Mouse (Mus musculus): ENCODE measurements around the gene Grap.
A peak's percentile ranks its signal among the peaks of the same experiment; 100 is the strongest.
"Not testable (repeated sequence)": the region's sequence is repeated elsewhere in the genome, so short reads cannot be mapped to it uniquely, and the experiment has no call there.

Gene Grap

DNA sequence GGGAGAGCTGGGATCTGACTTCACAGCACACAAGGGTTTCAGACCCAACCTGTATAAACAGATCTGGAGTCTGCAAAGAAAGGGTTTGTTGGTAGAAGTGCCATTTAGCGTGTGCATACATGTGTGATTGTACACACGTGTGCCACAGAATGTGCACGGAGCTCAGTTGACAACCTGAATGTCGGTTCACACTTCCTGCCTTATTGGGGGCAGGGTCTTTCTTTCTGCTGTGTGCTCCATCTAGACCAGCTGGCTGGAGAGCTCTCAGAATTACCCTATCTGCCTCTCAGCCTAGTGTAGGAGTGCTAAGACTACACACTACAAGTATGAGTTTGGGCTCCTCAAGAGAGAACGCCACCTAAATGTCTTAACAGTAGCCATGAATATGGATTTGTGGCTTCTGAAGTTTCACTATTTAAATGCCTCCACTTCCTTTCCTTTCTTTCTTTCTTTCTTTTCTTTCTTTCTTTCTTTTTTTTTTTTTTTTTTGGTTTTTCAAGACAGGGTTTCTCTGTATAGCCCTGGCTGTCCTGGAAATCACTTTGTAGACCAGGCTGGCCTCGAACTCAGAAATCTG is 13.4 kb upstream of the Grap start:
- no peak for DNase-seq

DNA sequence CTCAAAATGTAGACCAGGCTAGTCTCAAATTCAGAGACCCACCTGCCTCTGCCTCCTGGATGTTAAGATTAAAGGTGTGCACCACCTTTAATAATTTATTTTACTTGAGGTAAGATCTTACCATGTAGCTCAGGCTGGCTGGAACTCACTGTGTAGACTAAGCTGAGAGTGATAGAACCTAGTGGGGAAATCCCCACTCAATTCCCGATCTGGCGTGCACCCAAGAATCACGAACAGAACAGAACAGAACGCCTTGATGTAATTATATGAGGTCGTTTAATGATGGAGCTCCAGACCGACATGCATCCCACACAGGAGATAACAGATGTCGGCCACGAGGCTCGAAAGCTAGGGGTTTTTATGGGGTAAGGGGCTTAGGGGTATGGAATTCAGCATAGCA is 12.5 kb upstream of the Grap start:
- not testable (repeated sequence) for DNase-seq

DNA sequence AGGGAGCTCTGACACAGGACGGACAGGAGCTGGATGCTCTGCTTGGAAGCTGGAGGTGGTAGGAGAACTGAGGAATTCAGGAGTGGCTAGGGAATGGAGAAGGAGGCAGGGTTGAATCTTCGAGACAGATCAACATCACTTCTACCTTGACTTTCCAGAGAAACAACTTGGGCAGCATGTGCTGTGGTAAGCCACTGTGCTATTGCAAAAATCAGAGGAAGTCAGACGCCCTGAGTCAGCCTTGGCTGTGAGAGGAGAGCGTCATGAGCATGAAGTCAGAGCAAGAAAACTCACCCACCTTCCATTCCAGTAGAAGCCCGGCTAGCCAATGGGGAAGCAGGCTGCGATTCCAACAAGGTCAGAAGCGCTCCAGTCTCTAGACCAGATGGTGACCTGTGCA is 11.0 kb upstream of the Grap start:
- DNase-seq, result no peak

DNA sequence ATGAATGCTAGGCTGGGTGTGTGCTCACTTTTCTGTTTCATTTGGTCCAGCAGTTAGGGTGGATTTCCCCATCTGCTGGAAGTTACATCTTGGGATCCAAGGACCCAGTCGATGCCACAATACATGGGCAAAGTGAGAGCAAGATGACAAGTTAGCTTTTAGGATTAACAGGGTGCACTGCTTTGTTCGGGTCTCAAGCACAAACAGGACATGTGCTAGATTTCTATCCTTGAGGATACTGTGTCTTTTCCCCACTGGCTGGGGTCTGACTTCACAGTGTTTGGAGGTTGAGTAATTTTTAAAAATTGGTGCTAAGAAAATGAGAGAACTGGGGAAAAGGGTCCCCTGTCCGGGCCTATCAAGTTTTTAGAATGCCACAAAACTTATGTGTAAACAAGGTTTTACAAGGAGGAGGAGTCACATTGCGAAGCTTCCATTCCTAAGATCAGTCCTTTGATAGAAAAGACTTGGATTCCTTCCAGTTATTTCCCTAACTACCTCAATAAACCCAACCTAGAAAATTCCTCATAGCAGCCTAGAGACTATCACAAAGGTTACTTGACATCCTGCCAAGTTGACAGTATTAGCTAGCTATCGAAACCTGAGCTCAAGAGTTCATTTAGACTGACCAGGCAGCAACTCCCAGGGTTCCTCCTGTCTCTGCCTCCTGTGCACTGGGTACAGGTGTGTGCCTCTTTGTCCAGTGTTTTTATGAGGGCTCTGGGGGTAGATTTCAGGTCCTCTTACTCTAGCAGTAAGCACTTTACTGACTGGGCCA is 9.7 kb upstream of the Grap start:
- DNase-seq, result no peak

DNA sequence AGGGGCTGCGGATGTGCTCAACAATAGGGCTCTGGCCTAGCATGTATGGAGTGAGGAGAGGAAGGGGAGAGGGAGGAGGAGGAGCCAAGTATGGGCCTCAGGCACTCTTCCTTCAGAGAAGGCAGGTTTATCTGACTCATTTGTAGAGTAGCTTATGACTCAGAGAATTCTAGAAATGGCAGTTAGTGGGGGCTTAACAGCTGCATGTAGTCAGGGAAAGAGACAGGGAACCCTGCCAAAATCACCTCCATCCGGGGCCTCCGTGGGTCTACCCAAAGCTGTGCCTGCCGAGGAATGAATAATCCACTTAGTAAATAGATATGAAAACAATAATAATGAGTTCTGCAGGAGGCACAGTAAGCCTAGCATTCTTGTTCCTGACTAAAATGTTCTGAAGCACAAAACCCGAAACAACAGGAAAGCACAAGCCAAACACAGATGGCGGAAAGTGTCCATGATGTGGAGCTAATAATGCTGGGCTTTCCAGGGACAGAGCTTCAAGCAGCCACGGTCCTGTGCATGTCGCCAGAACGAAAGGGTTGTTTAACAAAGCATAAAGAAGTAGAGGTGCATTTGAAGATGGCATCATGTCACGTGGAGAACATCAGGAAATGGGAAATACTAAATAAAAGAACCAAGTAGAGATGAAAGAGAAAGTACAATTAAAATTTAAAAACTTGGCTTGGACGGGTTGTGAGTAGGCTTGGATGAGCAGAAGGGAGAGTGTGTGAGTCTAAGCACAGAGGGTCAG is 8.3 kb upstream of the Grap start:
- no peak for DNase-seq

DNA sequence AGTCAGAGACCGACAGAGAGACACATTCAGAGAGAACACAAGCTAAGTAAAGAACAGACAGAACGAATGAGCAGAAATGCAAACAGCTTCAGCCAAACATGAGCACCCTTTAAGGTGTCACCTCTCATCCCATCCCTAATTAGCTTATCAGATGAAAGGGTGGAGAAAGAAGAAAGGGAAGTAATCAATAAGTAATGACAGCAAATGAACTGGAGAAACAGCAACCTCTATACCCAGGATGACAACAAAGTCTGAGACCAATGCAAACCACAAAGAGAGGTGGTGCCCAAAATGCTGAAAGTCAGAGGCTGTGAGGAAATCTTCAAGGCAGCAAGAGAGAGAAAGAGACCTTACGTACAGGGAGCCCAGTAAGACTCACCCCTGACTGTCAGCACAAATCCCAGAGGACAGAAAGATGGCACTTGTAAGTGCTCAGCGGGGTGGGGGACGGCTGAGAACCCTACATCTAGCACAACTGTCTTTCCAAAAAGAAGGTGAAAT is 7.7 kb upstream of the Grap start:
- no peak for DNase-seq

DNA sequence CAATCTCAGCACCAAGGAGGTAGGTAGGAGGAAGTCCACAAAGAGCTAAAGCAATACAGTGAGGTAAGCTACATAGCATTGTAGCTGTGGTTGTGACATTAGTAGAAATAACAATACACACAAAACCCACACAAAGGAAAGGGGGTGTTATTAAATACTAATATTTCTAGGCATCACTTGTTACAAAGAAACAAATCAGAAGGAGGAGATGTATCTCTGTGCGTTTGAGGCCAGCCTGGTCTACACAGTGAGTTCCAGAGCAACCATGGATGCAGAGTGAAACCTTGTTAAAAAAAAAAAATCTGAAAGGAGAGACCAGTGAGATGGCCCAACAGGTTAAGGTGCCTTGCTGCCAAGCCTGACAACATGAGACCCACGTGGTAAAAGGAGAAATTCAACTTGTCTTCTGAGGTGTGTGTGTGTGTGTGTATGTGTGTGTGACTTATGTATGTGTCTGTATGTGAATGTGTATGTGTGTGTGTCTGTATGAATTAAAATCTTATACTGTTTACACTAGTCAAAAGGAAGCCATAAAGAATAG is 6.5 kb upstream of the Grap start:
- DNase-seq, result no peak

DNA sequence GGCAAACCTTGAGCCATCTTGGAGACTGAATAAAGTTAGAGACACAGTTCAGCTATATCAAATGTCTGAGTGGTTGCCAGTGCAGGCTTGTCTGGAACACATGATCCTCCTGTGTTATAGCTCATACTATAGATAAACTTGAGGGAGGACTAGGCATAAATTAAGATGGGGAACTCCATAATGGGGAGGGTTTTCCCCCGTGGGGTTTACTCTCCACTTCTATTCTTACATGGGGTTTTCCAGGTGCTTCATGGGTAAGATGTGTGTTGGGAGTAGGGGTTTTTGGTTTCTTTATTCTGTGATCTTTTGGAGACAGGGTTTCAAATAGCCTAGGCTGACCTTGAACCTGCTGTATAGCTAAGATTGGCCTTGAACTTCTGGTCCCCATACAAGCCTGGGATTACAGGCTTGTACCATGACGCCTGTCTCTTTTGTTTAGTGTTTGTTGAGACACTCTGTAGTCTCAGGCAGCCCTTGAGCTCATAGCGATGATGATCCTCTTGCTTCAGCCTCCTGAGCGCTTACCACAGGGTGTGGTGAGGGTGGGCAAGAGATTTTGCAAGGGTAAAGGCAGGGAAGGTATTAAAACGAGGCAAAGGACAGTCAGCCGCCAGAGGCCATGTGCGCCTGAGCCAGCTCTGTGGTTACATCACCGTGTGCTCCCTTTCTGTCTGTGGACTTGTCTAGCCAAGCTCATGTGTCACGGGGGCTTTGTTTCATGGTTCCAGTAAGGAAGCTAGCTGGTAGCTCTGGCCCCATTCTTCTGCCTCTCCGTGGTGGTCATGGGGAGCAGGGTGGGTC is 5.8 kb upstream of the Grap start:
- no peak for DNase-seq

DNA sequence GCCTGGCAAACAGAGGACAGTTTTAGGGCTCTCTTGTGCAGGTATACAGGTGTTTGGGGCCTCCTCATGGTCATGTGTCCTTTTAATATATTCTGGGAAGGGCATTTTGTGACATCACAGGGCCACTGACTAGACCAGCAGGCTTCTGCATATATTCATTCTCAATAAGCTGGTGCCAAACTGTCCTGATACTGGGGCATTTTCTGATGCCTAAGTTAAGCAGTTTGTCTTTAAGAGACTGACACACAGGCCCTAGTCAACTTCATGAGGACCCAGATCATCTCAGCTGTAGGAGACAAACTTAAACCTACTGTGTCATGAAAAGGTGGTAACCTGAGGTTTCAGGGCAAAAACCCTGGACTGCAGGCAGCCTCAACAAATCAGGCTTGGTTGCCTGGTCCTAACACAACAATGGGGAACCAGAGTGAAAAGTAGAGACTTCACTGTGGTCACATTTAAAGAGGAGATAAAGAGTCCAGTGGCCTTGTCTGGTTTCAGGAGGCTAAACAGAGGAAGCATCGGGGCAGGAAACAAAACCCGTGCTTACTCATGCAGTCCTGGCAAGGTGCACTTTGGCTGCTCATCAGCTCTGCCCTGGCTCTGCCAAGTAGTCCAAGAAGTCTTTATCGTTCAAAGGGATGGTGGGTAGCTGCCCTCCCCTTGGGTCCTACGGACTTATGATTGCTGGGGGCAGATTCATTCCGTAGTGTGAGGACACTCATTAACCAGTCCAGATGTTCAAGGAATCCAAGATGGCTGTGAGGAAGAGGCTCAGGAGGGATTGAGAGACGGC is 4.9 kb upstream of the Grap start:
- peak; percentile 50 to 67 for DNase-seq

DNA sequence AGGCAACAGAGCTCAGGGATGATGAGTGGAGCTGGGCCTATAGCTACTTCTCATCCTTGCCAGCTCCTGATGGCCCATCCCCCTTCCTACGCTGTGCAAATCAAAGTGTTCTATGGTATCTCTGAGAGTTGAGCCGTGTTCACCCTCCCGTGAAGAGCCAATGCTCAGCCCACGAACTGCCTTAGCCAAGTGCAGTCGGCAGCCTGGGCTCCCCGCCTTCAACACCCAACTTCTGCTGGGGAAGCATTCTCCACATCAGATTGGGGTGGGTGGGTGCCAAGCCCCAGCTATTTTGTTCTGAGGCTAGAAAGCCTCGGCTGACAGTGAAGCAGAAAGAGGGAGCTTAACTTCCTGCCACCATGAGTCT is 4.3 kb upstream of the Grap start:
- DNase-seq, result no peak

DNA sequence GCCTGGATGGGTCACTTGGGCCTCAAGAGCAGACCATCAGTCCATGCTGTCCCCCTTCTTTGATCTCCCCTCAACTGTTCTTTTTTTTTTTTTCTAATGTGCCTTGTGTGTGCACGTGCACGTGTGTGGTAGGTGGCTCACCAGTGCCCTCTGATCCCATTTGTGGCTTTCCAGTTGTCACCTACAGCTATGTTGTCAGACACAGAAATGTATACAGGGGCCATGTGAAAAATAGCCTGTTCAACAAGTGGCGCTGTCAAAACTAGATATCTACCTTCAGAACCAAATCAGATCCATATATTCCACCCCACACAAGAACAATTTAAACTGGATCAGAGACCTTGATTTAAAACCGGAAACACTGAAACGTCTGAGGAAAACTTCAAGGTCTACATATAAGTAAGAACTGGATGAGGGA is 3.9 kb upstream of the Grap start:
- DNase-seq, result no peak

DNA sequence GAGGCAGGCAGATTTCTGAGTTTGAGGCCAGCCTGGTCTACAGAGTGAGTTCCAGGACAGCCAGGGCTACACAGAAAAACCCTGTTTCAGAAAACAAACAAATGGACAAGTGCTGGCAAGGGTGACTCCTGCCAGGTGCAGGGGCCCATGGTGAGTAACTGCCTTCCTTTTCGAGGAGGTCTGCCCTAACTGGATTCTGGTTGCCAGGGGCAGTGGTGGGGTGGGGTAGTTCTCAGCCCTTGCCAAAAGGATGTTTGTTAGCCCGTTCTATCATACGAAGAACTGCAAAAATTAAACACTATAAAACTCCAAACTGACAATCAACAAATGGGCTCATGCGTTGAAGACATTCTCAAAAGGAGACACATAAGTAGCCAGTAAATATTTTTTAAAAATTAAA is 3.4 kb upstream of the Grap start:
- no peak for DNase-seq

DNA sequence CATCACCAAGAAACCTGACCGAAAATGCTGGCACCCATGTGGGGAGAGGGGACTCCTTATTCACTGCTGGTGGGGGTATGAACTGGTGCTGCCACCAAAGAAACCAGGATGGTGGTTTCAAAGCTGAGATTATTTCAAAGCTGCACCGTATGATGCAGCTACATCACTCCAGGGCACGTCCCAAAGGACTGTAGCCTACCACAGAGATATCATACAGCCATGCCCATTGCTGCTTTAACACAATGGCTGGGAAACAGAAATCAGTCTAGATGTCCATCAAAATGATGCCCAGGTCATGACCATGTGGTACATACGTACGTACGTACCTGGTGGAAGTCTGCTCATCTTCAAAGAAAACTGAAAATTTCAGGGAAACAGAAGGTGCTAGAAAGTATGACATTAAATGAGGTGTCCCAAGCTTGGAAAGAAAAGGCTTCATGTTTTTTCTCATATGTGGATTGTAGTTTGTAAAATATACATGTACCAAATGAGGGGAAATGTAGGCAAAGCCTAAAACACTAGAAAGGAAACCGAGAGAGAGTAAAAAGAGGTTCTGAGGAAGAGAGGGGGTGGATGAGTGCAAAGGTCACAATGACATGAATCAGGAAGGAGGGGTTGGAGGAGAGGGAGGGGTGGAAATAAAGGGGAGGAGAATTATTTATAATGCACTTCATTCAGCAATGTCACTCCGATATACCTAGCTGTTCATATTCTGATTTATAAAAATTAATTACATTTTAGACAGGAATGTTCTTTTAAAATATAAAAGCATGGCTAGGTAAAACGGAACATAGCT is 2.4 kb upstream of the Grap start:
- no peak for DNase-seq

DNA sequence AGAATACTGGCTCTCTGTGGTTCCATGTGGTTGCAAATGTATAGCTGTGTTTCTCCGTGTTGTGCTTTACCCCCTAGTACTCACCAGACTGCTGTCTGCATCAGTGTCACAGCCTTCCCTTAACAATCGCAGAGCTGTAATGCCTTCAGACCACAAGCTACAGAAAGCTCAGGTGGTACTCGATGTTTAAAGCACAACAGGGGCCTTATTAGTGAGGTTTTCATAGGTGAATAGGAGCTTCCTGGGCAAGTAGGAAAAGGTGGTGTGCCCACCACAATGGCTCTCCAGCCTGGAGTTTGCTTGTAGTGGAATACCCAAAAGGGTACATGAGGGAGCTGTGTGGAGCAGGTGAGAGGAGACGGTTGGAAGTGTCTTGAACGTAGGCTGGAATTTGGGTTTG is 849 bp upstream of the Grap start:
- DNase-seq, result no peak

DNA sequence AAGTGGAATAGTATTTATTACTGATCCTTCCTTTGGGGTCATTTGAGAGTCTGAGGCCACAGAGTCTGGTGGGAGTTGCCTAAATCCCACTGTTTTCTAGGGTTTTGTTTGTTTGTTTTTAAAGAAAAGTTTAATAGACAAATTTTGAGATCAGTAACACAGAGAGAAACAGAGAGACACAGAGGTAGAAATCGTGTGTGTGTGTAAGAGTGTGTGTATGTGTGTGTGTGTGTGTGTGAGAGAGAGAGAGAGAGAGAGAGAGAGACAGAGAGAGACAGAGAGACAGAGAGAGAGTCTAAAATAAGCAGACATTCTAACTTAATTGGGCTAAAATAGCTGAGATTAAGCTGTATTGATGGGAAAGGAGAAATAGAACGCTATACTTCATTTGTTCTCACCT is 503 bp downstream of the Grap start:
- no peak for DNase-seq

DNA sequence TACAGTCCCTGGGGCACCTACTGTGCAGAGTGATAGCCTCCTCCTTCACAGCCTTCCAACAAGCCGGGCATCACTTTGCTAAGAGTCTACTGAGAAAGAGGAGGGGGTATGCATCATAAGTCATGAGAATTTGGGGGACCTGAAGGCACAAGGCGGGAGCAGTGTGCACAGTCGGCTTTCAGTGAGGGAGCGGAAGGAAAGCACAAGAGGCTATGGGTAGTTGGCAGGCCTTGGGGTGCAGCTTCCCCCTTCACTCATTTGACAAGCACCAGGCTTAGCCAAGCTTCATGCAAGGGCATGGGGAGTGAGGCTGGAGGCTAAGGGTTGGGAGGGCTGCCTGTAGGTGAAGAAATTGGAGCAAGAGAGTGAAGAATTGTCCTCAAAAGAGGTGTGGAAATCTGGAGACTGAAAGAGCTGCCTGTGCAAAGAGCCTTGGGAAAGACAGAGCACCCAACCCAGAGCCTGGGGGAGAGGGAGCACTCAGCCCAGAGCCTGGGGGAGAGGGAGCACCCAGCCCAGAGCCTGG is 1.8 kb downstream of the Grap start:
- no peak for DNase-seq

DNA sequence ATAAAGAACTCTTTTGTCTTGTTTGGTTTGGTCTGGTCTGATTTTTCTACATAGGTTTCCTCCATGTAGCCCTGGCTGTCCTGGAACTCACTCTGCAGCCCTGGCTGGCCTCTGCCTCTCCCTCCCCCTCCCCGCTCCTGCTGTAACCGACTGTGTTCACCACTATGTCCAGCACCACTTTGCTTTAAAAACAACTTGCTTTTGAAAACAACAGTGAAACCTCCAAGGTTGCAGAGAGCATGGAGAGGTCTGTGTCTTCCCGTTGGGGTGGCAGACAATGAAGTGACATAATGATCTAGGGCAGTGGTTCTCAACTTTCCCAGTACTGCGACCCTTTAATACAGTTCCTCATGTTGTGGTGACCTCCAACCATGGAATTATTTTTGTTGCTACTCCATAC is 2.6 kb downstream of the Grap start:
- DNase-seq, result no peak

DNA sequence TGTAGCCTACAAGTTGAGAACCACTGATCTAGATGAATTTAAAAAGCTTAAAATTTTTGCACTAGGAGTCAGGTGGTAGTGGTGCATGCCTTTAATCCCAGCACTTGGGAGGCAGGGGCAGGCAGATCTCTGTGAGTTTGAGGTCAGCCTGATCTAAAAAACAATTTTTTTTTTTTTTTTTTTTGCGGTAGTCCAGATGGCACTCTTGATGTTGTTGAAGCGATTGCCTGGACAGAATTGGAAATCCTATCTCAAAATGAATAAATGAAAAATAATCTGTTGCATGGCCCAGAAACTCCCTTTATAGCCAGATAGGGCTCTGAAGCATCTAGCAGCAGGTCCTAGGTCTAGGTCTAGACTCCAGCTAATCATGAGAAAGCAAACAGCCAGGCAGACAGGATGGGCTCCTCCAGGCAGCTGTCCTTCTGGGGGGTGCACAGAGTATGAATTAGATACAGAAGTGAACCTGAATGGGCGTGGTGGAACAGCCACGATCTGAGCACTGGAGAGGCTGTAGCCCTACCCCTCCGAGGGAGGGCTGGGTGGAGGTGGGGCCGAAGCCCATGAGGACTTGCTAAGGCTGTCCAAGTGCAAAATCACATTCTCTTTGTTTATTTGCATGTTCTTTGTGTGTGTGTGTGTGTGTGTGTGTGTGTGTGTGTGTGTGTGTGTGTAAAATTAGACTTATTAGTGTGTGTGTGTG is 3.2 kb downstream of the Grap start:
- no peak for DNase-seq

DNA sequence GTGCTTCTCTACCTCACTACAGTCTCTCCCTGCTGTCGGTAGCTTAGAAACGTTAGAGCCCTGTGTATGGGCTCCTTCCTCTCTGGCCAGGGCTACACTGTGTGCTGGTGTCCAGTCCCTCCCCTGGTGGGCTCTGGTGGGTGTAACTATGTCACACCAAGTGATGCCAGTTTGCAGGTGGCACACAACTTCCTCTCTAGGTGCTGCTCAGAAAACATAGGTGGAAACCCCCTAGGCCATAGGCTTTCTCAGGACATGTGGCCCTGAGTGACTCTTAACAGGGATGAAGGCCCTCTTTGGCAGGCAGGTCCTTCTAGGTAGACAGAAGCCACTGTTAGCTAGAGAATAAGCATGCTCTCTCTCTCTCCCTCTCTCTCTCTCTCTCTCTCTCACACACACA is 4.4 kb downstream of the Grap start:
- DNase-seq, result no peak

DNA sequence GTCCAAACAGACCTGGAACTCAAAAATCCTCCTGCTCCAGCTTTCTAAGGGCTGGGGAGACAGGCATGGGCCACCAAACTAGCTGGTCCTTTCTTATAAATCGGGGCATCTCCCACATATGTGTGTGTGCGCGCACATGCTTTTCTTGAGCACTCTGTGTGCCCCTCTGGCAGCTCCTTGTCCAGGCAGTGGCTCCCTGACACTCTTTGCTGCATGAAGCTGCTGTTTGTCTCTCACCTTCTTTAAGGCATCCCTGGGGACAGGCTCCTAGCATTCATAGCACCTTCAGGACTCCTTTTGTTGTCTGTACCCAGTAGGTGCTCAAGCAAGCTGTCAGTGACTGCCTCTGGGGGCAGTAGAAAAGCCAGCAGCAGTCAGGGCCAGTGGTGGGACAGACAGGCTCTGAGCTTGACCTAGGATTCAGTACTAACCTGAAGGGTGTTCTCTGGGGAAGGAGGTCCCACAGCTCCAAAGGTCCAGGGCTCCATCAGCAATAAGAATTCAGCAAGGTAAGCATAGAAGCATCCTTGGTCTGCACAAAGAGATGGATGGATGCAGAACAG is 5.4 kb downstream of the Grap start:
- peak in 1 of 2 experiments; percentile 32 for DNase-seq

Measured in cerebellum, postnatal 25 days (tissue).